Mouse (Mus musculus): ENCODE measurements around the gene Syngr1.
"Not testable (repeated sequence)": the region's sequence is repeated elsewhere in the genome, so short reads cannot be mapped to it uniquely, and the experiment has no call there.

Syngr1 gene

DNA sequence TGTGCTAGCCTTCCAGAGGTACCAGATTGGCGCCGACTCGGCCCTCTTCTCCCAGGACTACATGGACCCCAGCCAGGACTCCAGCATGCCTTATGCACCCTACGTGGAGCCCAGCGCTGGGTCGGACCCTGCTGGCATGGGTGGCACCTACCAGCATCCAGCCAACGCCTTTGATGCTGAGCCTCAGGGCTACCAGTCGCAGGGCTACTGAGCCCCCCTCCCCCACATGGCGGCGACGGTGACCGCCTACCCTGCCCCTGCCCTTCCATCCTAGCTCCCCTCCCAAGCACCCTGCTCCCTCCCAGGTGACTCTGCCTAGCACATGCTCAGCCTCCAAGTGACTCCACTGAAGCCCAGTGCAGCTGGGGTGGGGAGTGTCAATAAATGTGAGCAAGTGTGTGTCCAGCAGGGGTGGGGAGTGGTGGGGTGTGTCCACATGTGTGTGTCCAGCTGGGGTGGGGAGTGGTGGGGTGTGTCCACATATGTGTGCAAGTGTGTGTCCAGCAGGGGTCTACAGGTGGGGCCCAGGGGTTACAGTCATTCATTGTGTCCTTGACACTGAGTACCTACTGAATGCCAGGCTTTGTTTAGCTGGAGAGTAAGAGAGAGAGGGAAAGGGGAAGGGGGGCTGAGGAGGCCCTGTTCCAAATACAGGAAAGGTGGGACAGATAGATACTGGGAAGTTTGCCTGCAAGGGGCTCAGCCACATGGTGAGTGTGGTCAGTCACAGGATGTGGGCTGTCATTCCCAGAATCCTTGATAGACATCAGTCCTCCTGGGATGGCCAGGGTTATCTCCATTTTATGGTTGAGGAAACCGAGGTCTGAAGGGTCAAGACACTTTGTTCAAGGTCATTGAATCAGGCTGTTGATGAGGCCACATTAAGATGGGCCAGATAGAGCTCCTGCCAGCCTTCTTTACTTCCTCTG, 25.0 kb downstream of the Syngr1 start:
- no peak for DNase-seq (ENCODE audit: low read depth, low spot score)

DNA sequence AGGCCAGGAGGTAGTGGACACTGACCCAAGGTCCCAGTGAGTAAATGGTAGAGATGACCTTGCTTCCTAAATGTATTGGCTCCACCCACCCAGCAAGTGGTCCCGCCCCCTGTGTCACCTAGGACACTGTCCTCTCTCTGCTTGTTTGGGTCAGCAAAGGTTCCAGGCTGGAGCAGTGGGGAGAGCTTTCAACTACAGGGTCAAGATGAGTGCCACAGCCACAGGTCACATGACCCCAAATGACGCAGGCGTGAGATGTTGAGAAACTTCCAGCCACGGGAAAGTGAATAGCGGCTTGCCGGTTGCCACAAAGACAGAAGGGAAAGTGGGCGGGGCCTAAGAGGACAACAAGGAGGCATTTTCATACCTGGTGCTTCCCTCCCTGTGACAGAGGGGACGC, 26.0 kb downstream of the Syngr1 start:
- DNase-seq (ENCODE audit: low read depth, low spot score) = no peak

DNA sequence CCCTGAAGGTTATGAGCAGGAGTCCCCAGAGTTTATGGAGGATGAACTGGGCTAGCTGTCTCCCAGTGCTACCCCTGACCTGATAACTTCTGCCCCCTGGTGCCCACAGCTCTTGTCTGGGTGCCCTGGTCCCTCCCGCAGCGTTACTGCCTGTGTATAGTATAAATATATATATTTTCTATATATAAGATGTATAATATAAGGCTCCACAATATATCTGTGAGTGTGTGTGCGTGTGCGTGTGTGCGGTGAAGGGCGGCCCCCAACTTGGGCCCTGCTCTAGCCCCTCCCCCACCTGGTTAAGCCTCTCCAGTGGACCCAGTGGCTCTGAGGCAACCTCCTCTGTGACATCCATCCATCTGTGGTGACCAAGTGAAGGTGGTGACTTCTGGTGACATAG, 27.9 kb downstream of the Syngr1 start:
- no peak for DNase-seq (ENCODE audit: low read depth, low spot score)

DNA sequence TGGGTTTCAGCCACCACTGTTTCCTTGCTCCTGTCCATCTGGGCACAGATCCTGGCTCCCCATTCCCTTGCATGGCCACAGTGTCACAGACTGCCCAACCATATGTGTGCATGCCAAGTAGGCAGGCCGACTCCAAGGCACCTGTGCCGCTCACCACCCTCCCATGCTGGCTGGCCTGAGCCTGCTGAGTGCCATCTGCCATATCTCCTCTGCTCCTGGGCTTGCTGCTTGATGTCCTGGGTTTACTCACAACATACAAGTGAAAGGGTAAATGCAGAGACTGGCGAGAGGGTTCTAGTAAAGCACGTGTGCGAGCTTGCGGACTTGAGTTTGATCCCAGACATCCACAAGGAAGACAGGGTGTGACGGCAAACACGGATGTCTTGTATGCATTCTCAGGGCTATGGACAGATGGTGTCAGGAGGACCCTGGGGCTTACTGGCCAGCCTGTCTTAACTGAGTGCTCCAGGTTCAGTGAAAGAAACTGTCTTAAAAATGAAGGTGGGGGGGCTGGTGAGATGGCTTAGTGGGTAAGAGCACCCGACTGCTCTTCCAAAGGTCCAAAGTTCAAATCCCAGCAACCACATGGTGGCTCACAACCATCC, 30.7 kb downstream of the Syngr1 start:
- DNase-seq (ENCODE audit: low read depth, low spot score) = no peak

DNA sequence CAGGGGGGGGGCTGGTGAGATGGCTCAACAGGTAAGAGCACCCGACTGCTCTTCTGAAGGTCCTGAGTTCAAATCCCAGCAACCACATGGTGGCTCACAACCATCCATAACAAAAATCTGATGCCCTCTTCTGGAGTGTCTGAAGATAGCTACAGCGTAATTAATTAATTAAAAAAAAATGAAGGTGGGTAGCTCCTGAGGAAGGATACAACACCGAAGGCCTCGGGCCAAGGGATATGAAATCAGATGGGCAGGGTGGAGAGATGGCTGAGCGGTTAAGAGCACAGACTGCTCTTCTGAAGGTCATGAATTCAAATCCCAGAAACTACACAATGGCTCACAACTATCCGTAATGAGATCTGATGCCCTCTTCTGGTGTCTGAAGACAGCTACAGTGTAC, 31.3 kb downstream of the Syngr1 start:
- DNase-seq (ENCODE audit: low read depth, low spot score) = not testable (repeated sequence)

DNA sequence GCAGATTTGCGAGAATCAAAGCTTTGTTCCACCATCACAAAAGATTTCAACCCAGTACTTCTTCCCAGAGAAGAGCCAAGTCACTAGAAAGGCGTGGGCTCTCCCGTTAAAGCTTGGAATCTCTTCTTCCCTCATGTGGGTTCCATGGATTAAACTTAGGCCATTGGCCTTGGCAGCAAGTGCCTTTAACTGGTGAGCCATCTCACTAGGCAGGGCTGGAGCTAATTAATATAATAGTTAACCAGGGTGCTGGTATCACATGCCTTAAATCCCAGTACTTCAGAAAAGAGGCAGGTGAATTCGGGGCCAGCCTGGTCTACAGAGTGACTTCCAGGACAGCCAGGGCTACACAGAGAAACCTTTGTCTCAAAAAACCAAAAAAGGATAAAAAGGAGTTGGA, 33.5 kb downstream of the Syngr1 start:
- DNase-seq (ENCODE audit: low read depth, low spot score) = no peak

DNA sequence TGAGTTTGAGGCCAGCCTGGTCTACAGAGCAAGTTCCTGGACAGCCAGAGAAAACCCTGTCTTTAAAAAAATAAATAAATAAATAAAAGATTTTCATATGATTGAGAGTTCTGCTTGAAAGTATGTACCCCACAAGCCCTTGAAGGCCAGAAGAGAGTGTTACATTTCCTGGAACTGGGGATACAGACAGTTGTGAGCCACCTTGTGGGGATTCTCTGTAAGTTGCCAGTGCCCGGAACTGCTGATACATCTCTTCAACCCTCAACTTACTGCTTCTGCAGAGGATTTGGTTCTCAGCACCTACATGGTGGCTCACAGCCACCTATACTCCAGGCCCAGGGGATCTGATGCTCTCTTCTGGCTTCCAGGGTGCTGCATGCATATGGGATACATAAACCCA, 36.1 kb downstream of the Syngr1 start:
- no peak for DNase-seq (ENCODE audit: low read depth, low spot score)

DNA sequence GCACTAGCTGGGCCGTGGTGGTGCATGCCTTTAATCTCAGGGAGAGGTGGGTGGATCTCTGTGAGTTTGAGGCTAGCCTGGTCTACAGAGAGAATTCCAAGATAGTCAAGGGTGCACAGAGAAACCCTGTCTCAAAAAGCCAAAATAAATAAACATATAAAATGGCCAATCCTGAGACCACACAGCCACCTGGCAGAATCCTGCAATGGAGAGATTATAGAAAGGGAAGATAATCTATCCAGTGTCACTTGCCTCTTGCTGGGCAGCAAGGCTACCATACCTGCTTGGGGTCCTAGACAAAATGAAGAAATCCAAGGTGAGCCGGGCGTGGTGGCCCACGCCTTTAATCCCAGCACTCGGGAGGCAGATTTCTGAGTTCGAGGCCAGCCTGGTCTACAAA, 38.8 kb downstream of the Syngr1 start:
- DNase-seq (ENCODE audit: low read depth, low spot score) = no peak

DNA sequence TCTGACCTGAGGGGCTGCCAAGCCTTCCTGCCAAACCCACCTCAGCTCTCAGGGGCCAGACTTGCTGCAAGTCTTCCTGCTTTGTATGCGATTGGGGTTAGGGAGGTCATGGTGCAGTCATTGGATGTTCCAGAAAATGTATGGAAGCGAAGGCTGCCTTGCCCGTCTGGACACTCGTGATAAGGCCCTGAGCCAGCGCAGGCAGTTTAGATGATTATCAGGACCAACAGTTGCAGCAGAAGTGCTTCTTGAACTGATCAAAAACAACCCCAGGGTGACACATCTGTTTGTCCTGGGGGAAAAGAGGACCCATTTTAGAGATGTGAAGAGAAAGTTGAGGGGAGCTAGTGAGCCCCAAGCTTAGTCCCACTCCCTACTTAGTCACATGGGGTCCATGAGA, 39.6 kb downstream of the Syngr1 start:
- no peak for DNase-seq (ENCODE audit: low read depth, low spot score)

DNA sequence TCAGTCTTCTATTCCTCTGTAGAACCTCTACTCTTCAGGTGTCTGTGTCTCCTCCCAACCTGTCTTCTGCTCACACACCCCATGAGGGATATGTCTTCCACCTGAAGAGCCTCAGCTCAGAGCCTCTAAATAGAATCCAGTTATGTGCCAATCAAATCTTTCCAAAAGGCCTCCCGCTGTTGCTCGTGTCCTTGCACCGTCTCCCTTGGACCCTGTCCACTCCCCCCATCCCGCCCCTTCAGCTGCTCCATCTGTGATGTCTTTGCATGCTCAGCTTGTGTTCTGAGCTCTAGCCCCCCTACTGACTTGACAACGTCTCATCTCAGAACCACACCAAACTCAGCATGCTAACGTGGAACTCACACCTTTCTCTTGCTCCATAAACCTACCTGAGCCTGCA, 40.3 kb downstream of the Syngr1 start:
- DNase-seq (ENCODE audit: low read depth, low spot score) = no peak

DNA sequence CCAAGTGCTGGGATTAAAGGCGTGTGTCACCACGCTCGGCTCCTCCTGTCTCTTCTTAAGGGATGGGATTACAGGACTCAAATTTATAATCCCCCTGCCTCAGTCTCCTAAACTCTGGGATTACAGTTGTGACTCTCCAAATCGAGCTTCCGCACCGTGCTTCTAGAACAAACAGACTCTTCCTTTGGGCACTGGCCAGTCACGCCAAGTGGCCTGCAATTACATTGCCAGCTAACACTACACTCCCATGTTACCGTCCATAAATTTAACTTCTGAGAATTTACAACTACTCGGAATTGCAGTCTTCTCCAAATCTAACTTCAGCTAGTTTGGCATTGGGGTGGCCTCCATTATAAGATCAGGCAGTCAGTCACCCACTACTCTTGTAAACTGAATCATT, 41.3 kb downstream of the Syngr1 start:
- no peak for DNase-seq (ENCODE audit: low read depth, low spot score)

DNA sequence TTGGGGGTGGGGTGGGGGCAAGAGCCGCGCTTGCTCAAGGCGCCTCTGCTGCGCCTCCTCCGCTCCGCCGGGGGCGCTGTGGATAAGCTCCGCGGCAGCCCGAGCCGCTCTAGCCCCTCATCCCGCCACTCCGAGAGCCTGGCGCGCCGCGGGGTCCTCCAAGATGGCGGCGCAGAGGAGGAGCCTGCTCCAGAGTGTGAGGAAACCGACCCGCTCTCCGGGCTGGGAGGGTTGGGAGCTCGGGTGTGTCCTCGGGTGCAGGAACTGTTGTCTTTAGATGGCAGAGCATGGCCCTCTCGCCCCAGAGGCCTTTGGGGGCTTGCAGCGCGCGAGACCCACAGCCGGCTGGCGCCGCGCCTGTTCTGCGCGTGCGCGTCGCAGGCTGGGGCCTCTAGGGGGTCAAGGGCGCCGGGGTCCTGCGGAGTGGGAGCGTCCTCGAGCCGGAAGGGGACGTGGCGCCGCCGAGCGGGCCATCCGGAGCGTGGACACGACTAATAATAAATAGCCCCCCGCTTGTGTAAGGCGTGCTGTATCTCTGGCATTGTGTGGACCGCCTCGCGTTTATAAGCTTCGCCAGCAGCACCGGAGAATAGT, 42.0 kb downstream of the Syngr1 start, which contains the start of gene Tab1:
Tab1 (plus strand) TSS at position 135 of the 594 bp plus-strand sequence.
- peak; percentile 96 for DNase-seq (ENCODE audit: low read depth, low spot score)

DNA sequence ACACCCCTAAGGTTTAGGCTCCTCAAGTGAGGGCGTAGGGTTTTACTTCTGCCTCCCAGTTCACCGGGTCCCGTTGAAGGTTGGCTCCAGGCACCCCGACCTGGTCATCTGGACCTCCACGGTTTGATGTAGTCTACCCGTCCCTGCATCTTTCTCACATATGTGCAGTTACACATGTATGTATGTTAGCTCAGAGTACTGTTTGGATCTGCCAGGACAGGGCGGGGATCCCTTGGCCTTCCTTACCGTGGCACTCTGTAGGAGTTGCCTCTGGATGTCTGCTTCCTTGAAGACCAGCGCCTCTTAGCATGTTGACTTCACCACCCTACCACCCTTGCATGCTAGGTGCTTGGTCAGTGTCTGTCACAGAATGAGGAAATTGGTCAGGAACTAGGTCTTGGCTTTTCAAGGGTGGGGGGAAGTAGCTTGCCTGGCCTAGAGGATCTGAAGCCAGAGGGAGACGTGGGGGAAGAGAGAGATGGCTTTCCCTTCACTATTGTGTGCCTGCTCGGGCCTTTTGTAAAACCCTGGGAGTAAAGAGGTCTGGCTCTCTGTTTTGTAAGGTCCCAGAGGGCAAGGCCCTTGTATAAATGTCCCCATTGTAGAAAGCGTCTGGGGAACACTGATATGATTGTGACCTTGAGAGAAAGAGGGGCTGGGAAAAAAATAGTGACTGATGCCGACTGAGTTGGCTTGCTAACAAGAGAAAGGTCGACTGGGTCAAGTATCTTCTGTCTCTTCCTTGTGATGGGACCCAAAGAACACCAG, 42.7 kb downstream of the Syngr1 start:
- DNase-seq (ENCODE audit: low read depth, low spot score) = peak; percentile 39

DNA sequence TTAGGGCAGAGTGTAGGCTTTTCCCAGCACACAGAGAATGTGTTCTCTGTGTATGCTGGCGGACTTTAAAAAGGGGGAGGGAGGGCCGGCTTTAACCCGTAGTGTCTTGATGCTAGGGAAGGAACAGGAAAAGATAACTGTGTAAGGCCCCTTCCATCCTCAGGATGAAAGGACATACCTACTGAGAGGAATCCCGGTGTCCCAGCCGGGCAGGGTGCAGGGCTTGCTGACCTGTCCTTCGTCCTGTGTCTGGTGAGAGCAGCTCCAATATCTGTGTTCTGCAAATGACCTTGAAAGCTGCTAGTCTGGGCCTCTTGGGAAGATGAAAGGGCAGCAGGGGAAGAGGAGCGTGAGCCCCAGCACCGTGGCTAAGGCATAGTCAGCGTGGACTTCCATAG, 43.3 kb downstream of the Syngr1 start:
- DNase-seq (ENCODE audit: low read depth, low spot score) = no peak

DNA sequence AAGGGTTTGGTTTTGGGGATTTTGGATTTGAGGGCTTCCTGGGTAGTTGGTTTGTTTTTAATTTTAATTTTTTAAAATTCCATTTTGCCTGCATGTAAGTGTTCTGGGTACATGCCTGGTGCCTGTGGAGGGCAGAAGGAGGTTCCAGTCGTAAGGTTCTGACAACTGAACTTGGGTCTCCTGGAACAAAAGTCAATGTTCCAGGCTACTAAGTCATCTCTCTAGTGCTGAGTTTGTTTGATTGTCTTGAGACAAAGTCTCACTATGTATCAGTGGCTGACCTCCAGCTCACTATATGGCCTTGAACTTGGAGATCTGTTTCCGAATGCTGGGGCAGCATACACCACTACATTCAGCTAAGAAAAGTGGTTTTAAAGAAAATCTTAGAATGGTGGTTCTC, 44.4 kb downstream of the Syngr1 start:
- no peak for DNase-seq (ENCODE audit: low read depth, low spot score)

DNA sequence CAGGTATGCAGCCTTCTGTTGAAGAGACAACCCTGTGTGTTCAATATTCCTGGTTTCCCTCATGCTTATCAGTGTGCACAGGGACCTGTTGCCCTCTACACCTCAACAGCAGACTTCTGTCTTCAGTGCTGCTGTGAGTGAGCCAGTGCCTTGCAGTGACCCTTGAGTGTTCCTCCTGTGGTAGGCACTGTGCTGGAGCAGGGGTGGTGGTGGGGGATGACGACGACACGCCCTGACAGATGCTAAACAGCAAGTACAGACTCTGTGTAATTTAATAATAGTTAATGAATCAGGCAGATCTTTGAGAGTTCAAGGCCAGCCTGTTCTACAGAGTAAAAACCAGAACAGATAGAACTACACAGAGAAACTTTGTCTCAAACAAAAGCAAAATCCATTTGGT, 45.5 kb downstream of the Syngr1 start:
- no peak for DNase-seq (ENCODE audit: low read depth, low spot score)

DNA sequence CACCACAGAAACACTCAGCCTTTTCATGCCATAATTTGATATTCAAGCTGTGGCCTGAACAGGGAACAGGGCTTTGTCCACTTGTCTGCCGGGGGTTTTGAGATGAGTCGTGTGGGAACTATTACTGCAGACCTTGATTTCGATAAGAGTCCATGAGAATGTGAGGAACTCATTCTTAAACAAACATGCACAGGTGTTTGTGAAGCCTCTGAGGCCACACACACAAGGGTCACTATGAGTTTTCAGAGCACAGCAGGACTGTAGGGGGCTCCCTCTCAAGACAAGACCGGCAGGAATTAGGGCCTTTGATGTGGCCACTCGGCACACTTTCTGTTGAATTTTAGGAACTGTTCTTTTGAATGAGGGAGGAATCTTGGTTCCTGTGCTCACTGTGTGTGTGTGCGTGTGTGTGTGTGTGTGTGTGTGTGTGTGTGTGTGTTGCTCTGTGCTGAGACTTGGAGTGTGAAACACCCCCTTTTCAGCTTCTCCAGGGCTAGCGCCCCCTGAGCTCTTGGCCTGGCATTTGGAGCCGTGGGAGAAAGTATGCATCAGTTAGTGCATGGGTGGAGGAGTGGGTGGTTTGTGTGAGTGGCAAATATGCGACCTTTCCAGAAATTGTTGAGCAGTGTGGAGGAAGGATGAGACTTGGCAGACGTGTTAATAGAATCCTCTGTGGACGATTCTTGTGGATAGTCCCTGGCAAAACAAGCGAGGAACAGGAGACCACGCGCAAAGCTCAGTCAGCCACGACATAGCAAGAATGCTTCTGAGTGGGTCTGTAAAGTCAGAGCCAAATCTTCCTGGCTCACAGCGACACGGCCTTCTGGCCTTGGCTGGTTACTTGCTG, 47.0 kb downstream of the Syngr1 start:
- no peak for DNase-seq (ENCODE audit: low read depth, low spot score)

DNA sequence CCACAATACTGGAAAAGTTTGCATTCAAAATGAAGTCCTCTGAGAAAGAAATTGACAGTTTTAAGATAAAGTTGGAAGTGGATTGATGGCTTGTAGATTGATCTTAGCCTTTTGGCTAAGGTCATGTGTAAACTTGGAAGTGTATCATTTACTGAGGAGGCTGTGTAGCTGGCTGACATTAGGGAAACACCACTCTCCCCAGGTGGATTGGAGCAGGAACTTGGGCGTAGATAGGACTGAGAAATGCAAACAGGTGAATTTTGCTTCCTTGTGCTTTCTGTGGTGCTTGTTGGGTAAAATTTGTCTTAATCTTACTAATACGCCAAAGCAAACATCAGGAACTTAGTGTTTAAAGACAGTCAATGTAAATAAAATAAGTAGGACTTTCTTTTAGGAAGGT, 49.2 kb downstream of the Syngr1 start:
- DNase-seq (ENCODE audit: low read depth, low spot score) = no peak

DNA sequence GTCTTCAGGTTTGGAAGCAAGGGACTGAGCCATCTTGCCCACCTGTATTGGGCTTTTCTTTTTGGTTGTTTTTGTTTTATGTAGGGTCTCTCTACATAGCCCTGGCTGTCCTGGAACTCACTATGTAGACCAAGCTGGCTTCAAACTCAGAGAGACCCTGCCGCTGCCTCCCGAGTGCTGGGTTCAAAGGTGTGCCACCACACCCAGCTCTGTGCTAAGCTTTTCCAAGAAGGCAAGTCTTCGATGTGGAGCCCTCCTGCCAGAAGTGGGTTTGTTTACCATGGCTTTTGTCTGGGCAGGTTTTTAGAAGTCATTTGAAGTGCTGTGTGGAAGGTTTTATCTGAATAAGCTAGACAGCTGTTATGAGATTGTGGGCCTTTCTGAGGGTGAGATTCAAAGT, 49.7 kb downstream of the Syngr1 start:
- no peak for DNase-seq (ENCODE audit: low read depth, low spot score)

DNA sequence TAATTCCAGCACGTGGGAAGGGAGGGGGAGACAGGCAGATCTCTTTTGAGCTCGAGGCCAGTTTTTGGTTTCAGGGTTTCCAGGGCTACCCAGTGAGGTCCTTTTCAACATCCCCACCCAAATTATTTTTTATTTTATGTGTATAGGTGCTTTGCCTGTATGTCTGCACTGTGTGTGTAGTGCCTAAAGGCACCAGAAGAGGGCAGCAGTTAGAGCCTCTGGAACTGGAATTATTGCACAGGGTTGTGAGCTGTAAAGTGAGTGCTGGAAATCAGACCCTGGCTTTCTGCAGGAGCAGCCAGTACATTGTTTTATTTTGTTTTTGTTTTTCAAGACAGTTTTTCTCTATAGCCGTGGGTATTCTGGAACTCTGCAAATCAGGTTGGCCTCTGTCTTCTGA, 51.0 kb downstream of the Syngr1 start:
- DNase-seq (ENCODE audit: low read depth, low spot score) = no peak

DNA sequence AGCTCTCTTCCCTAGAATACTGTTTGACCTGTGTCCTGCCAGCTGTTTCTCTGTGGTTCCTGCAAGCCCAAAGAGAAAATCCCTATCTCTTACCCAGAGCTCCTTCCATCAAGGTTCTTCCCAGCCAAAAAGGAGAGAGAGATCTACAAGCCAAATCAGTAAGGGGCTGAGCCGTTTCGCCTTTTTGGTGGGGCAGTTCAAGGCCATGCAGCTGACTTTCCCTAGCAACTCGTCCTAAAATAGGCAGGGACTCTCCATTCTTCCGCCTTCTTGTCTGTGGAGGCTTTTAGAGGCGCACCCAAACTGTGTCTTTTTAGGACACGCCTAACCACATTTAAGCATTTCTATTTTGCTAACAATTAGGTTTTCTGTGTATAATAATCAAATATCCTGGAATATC, 52.6 kb downstream of the Syngr1 start:
- no peak for DNase-seq (ENCODE audit: low read depth, low spot score)
